Mouse (Mus musculus) MEL-GATA-1-ER (cell line): Measurements from ENCODE around the gene Atf7ip.
A peak's percentile ranks its signal among the peaks of the same experiment; 100 is the strongest.
"Not testable (repeated sequence)": the region's sequence is repeated elsewhere in the genome, so short reads cannot be mapped to it uniquely, and the experiment has no call there.

ENCODE experiments used
- DNase-seq: peaks from one replicate; pipeline ENCODE4 v3.0.0-alpha.2; 2012; ENCODE audit warnings: low read depth; ENCODE audit errors: extremely low read depth

Gene Atf7ip

GRCm38 (mm10) chr6:136505867-136506266 lies at the start of gene Atf7ip:
Atf7ip (plus strand) TSS chr6:136506167.
- not testable (repeated sequence) for DNase-seq

GRCm38 (mm10) chr6:136456302-136456701 lies 49.7 kb upstream of the Atf7ip start:
- no peak for DNase-seq

GRCm38 (mm10) chr6:136459156-136459555 lies 46.8 kb upstream of the Atf7ip start:
- no peak for DNase-seq

- DNase-seq = no peak
These were observed 42.5 kb upstream of the Atf7ip start for GRCm38 (mm10) chr6:136463491-136463890.

GRCm38 (mm10) chr6:136464121-136464621 lies 41.8 kb upstream of the Atf7ip start:
- DNase-seq = no peak

- DNase-seq = no peak
These were observed 40.9 kb upstream of the Atf7ip start for GRCm38 (mm10) chr6:136465021-136465420.

GRCm38 (mm10) chr6:136465959-136466381 lies 40.0 kb upstream of the Atf7ip start:
- DNase-seq = peak; percentile 81

- peak; percentile 81 for DNase-seq
These were observed 38.8 kb upstream of the Atf7ip start for GRCm38 (mm10) chr6:136466956-136467750.

GRCm38 (mm10) chr6:136467837-136468236 lies 38.1 kb upstream of the Atf7ip start:
- no peak for DNase-seq

- peak; percentile 97 for DNase-seq
These were observed 37.5 kb upstream of the Atf7ip start for GRCm38 (mm10) chr6:136468401-136468912.

GRCm38 (mm10) chr6:136468974-136469792 lies 36.8 kb upstream of the Atf7ip start:
- no peak for DNase-seq

GRCm38 (mm10) chr6:136469807-136470206 lies 36.2 kb upstream of the Atf7ip start:
- DNase-seq = no peak

- no peak for DNase-seq
These were observed 35.4 kb upstream of the Atf7ip start for GRCm38 (mm10) chr6:136470321-136471230.

- no peak for DNase-seq
These were observed 34.4 kb upstream of the Atf7ip start for GRCm38 (mm10) chr6:136471601-136472000.

GRCm38 (mm10) chr6:136472779-136473178 lies 33.2 kb upstream of the Atf7ip start:
- no peak for DNase-seq

- no peak for DNase-seq
These were observed 32.4 kb upstream of the Atf7ip start for GRCm38 (mm10) chr6:136473472-136474129.

- no peak for DNase-seq
These were observed 30.7 kb upstream of the Atf7ip start for GRCm38 (mm10) chr6:136475171-136475860.

- no peak for DNase-seq
These were observed 28.1 kb upstream of the Atf7ip start for GRCm38 (mm10) chr6:136477878-136478277.

GRCm38 (mm10) chr6:136483531-136483930 lies 22.4 kb upstream of the Atf7ip start:
- DNase-seq = no peak

GRCm38 (mm10) chr6:136484093-136484492 lies 21.9 kb upstream of the Atf7ip start:
- DNase-seq = no peak
